Mouse (Mus musculus): ENCODE measurements around the gene Gm37240.
"Not testable (repeated sequence)": the region's sequence is repeated elsewhere in the genome, so short reads cannot be mapped to it uniquely, and the experiment has no call there.

Gm37240 gene

GRCm38 (mm10) chr3:84649578-84650327 lies 1237.6 kb downstream of the Gm37240 start:
- DNase-seq (ENCODE audit: low read depth, low spot score): no peak

GRCm38 (mm10) chr3:84648069-84648468 lies 1239.2 kb downstream of the Gm37240 start:
- not testable (repeated sequence) for DNase-seq (ENCODE audit: low read depth, low spot score)

- DNase-seq (ENCODE audit: low read depth, low spot score): peak; percentile 20
Measured at GRCm38 (mm10) chr3:84647616-84648015, 1239.7 kb downstream of the Gm37240 start.

GRCm38 (mm10) chr3:84646331-84646845 lies 1240.9 kb downstream of the Gm37240 start:
- no peak for DNase-seq (ENCODE audit: low read depth, low spot score)

GRCm38 (mm10) chr3:84646007-84646290 lies 1241.4 kb downstream of the Gm37240 start:
- DNase-seq (ENCODE audit: low read depth, low spot score): no peak

- no peak for DNase-seq (ENCODE audit: low read depth, low spot score)
Measured at GRCm38 (mm10) chr3:84645156-84646006, 1241.9 kb downstream of the Gm37240 start.

GRCm38 (mm10) chr3:84642942-84643341 lies 1244.4 kb downstream of the Gm37240 start:
- DNase-seq (ENCODE audit: low read depth, low spot score): no peak

- no peak for DNase-seq (ENCODE audit: low read depth, low spot score)
Measured at GRCm38 (mm10) chr3:84641391-84641790, 1245.9 kb downstream of the Gm37240 start.

- DNase-seq (ENCODE audit: low read depth, low spot score): no peak
Measured at GRCm38 (mm10) chr3:84640536-84640935, 1246.8 kb downstream of the Gm37240 start.

GRCm38 (mm10) chr3:84639767-84640500 lies 1247.4 kb downstream of the Gm37240 start:
- DNase-seq (ENCODE audit: low read depth, low spot score): no peak

GRCm38 (mm10) chr3:84638858-84639257 lies 1248.5 kb downstream of the Gm37240 start:
- DNase-seq (ENCODE audit: low read depth, low spot score): no peak

- no peak for DNase-seq (ENCODE audit: low read depth, low spot score)
Measured at GRCm38 (mm10) chr3:84637890-84638578, 1249.3 kb downstream of the Gm37240 start.

- no peak for DNase-seq (ENCODE audit: low read depth, low spot score)
Measured at GRCm38 (mm10) chr3:84637095-84637494, 1250.2 kb downstream of the Gm37240 start.

GRCm38 (mm10) chr3:84631586-84631985 lies 1255.7 kb downstream of the Gm37240 start:
- DNase-seq (ENCODE audit: low read depth, low spot score): no peak

- DNase-seq (ENCODE audit: low read depth, low spot score): no peak
Measured at GRCm38 (mm10) chr3:84622026-84622425, 1265.3 kb downstream of the Gm37240 start.

GRCm38 (mm10) chr3:84619725-84620124 lies 1267.6 kb downstream of the Gm37240 start:
- DNase-seq (ENCODE audit: low read depth, low spot score): no peak

GRCm38 (mm10) chr3:84619056-84619455 lies 1268.3 kb downstream of the Gm37240 start:
- DNase-seq (ENCODE audit: low read depth, low spot score): no peak

GRCm38 (mm10) chr3:84618627-84619026 lies 1268.7 kb downstream of the Gm37240 start:
- DNase-seq (ENCODE audit: low read depth, low spot score): no peak

- no peak for DNase-seq (ENCODE audit: low read depth, low spot score)
Measured at GRCm38 (mm10) chr3:84615856-84616225, 1271.5 kb downstream of the Gm37240 start.

- peak; percentile 44 for DNase-seq (ENCODE audit: low read depth, low spot score)
Measured at GRCm38 (mm10) chr3:84615050-84615855, 1272.1 kb downstream of the Gm37240 start.

Measured in mesoderm, embryonic 11.5 days (tissue).